Mouse (Mus musculus) ES-Bruce4 (cell line): ENCODE measurements around the gene Zdhhc7. TPM values are rescaled to one million over a fixed set of nuclear protein-coding genes. Genes with fewer than 3 reads are reported as not detected.

ENCODE experiments used
- H3K27ac ChIP-seq: 2 replicates; pipeline ENCODE4 v1.5.1; 2012; ENCODE audit warnings: low read length, inconsistent platforms; ENCODE audit not compliant: insufficient read depth
- H3K27me3 ChIP-seq: 2 replicates; pipeline ENCODE4 v1.6.1; 2012; ENCODE audit warnings: mild to moderate bottlenecking, low read length, inconsistent platforms; ENCODE audit not compliant: control insufficient read depth, poor library complexity, insufficient read depth, severe bottlenecking
- H3K36me3 ChIP-seq: 2 replicates; pipeline ENCODE4 v1.6.1; 2012; ENCODE audit warnings: inconsistent platforms, mild to moderate bottlenecking, low read length, moderate library complexity; ENCODE audit not compliant: control insufficient read depth, poor library complexity, insufficient read depth, severe bottlenecking
- H3K4me1 ChIP-seq: one replicate; pipeline ENCODE4 v1.8.1; 2011; ENCODE audit warnings: low read length; ENCODE audit not compliant: control insufficient read depth, insufficient read depth
- H3K4me3 ChIP-seq: 2 replicates; pipeline ENCODE4 v1.5.1; 2011; ENCODE audit warnings: low read depth, mild to moderate bottlenecking, low read length
- H3K9ac ChIP-seq: 2 replicates; pipeline ENCODE4 v1.6.1; 2012; ENCODE audit warnings: low read depth, mild to moderate bottlenecking, inconsistent platforms; ENCODE audit not compliant: poor library complexity, severe bottlenecking
- H3K9me3 ChIP-seq: replicated peaks from 2 replicates; pipeline ENCODE4 v1.6.1; 2012; ENCODE audit warnings: mild to moderate bottlenecking, low read length, inconsistent platforms; ENCODE audit not compliant: control insufficient read depth, poor library complexity, insufficient read depth, severe bottlenecking
- CTCF ChIP-seq: IDR thresholded peaks from one replicate; pipeline ENCODE4 v1.8.1; 2011; ENCODE audit warnings: low read depth, low read length
- EP300 ChIP-seq: IDR thresholded peaks from 2 replicates; pipeline ENCODE4 v1.6.1; 2011; ENCODE audit warnings: low read depth, low read length; ENCODE audit not compliant: insufficient read depth
- POLR2A ChIP-seq: IDR thresholded peaks from one replicate; pipeline ENCODE4 v1.8.1; 2011; ENCODE audit warnings: low read length; ENCODE audit not compliant: insufficient read depth
- polyA plus RNA-seq: library from polyadenylated mRNA; stranded (reverse); fragments of >200 nt; gene quantifications from 2 replicates; pipeline ENCODE4 v1.2.4, GENCODE M21; 2011; ENCODE audit warnings: low read depth; ENCODE audit not compliant: missing spikeins, insufficient read depth, insufficient read length

Zdhhc7 gene
- polyA plus RNA-seq, 1 experiment = 17.1 TPM

DNA sequence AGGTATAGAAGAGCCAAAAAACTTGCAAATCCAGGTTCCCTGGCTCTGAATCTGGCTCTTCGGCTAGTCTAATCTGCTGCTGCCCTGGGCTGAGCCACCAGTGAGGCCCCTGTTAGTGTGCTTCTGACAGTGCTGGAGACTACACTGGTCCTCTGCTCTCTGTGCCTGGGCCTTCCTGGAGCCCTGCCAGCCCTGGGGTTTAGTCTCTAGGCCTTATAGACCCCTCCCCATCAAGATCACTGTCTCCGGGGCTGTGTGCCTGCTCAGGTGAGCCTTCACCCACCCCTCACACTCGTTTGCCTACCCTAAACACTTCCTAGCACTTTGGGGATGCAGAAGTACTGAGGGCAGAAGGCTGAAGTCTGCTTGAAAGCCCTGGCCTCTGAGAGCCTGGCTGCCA is 18.1 kb upstream of the Zdhhc7 start:
- no peak overlapping the region for H3K9ac ChIP-seq
- TF ChIP-seq POLR2A (no peak), CTCF (no peak), EP300 (no peak)
- no peaks in the 10 kb centered on the region for H3K4me1 ChIP-seq
- H3K27ac ChIP-seq = no peak overlapping the region
- no peaks in the 10 kb centered on the region for H3K36me3 ChIP-seq
- H3K4me3 ChIP-seq = no peak overlapping the region
- no peaks in the 10 kb centered on the region for H3K9me3 ChIP-seq
- peaks cover 8% of the 10 kb centered on the region for H3K27me3 ChIP-seq

DNA sequence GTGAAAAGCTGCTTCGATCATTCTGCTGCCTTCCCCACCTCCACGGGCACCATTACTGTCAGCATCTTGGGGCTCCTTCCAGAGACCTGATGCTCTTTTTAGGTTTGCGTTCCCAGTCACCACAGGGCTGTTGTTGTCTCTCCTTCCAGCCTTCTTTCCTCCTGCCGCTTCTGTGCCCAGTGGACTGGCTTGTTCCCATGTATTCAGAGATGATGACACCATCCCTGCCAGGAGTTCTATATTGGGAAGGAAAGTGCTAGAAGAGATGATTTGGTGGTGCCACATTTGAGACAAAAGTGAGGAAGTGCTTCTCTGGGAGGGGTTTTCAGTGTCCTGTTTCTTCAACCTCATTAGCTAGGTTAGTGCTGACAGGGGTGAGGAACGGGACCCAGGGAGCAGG is 17.6 kb upstream of the Zdhhc7 start:
- H3K4me1 ChIP-seq = no peaks in the 10 kb centered on the region
- no peak overlapping the region for H3K27ac ChIP-seq
- no peaks in the 10 kb centered on the region for H3K36me3 ChIP-seq
- no peak for TF ChIP-seq EP300
- no peak for TF ChIP-seq POLR2A
- no peak overlapping the region for H3K9ac ChIP-seq
- H3K4me3 ChIP-seq = no peak overlapping the region
- peaks cover 8% of the 10 kb centered on the region for H3K27me3 ChIP-seq
- H3K9me3 ChIP-seq = no peaks in the 10 kb centered on the region

DNA sequence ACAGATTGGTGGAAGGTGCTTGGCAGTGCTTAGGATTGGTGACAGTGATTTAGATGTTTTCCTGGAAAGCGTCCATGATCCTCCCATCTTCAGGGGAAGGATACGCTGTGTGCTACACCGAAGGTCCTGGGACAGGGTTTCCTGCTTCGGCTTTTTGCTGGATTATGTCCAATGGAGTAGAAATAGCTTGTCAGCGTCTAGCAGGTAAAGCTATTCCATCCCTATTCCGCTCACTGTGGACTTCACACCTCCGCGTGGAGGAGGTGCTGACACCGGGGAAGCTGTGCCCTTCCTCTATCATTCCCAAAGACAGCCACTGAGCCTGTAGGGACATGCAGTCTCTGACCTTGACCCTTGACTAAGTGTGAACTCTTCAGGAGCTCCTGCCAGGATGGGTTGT is 16.9 kb upstream of the Zdhhc7 start:
- no peaks in the 10 kb centered on the region for H3K36me3 ChIP-seq
- H3K9ac ChIP-seq = no peak overlapping the region
- peaks cover 8% of the 10 kb centered on the region for H3K27me3 ChIP-seq
- H3K27ac ChIP-seq = no peak overlapping the region
- no peaks in the 10 kb centered on the region for H3K4me1 ChIP-seq
- H3K9me3 ChIP-seq = no peaks in the 10 kb centered on the region
- no peak overlapping the region for H3K4me3 ChIP-seq
- TF ChIP-seq EP300 (no peak), POLR2A (no peak), CTCF (no peak)

DNA sequence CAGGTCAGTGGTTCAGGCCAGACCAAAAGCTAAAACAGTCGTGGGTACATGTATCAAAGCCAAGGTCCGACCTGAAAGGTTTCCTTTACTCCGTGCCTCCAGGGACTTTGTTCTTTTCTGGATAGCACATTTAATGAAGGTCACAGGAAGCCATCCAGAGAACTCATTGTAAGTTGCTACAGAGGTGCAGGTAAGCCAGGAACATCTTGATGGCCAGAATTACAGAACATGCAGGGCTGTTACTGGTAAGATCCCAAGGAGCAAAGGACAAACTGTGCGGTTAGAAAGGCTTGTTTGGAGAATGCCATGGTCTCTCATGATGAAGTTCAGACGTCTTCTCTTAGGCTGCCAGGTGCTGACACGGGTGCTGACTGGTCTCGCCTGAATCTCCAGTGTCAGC is 15.3 kb upstream of the Zdhhc7 start:
- no peaks in the 10 kb centered on the region for H3K9me3 ChIP-seq
- TF ChIP-seq POLR2A = no peak
- TF ChIP-seq CTCF = no peak
- no peak for TF ChIP-seq EP300
- no peak overlapping the region for H3K4me3 ChIP-seq
- H3K36me3 ChIP-seq = no peaks in the 10 kb centered on the region
- H3K4me1 ChIP-seq = no peaks in the 10 kb centered on the region
- no peak overlapping the region for H3K27ac ChIP-seq
- H3K9ac ChIP-seq = no peak overlapping the region
- H3K27me3 ChIP-seq = peaks cover 8% of the 10 kb centered on the region

DNA sequence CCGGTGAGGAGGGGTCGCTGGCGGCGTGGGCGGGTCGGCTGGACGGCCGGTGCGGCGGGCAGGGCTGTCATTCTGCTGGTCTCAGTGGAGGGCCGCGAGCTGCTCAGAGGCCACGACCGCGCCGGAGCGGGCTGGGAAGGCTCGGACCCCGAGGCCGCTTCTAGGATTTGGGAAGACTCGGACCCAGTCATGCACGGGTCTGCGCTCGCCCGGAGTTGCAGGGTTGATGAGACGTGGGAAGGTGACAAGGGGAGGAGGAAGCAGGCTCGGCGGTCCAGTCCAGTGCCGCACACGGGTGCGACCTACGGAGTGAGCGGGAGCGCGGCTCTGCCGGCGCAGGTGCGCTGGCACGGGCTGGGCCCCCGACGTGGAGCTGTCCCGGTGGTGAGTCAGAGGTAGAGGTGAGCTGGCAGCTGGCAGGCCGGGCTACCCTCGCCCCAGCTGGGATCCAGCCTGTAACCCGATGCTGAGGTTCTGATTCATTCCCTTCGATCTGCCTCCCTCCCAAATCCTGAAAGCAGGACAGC is 13.1 kb upstream of the Zdhhc7 start:
- Histone ChIP-seq H3K9me3 (no peaks in the 10 kb centered on the region), H3K27me3 (peaks cover 8% of the 10 kb centered on the region), H3K9ac (peak overlapping the region; percentile 17), H3K36me3 (no peaks in the 10 kb centered on the region), H3K4me1 (no peaks in the 10 kb centered on the region), H3K27ac (no peak overlapping the region), H3K4me3 (peak overlapping the region; percentile 44)
- TF ChIP-seq CTCF = no peak
- TF ChIP-seq EP300 = no peak
- no peak for TF ChIP-seq POLR2A

DNA sequence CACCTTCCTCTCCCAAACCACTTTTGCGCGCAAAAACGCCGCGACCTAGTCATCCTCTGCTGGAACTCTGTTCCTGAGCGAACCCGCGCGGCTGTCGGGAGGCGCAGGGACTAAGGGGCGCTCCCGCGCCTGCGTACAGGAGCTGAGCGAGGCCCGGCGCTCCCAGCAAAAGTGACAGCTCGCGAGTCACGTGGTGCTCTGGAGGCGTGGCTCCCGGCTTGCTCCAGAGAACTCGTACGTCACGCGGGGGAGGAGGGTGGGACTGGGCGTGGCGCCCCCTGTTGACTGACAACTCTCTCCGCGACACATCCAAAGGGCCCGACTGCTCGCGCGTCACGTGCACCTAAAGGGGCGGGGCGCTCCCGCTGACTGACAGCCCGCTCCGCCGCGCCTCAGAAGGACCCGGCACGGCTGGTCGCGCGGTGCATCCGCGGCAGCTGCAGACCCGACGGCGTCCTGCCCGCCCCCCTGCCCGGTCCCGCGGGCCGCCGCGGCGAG is 12.5 kb upstream of the Zdhhc7 start, which contains the start of gene 6430548M08Rik:
Gene 6430548M08Rik (plus strand): TSS at position 395 of the 498 bp plus-strand sequence.
- Histone ChIP-seq H3K9me3 (no peaks in the 10 kb centered on the region), H3K4me3 (peak within 1 kb of the TSS; percentile 72), H3K9ac (peak within 1 kb of the TSS; percentile 21), H3K36me3 (no peaks in the 10 kb centered on the region), H3K4me1 (no peaks in the 10 kb centered on the region), H3K27ac (no peak within 1 kb of the TSS), H3K27me3 (peaks cover 8% of the 10 kb centered on the region)
- no peak for TF ChIP-seq EP300
- TF ChIP-seq CTCF = peak; percentile 27
- TF ChIP-seq POLR2A = no peak
